Mouse (Mus musculus) layer of hippocampus, adult 18-20 months (tissue): Measurements from ENCODE around the gene Hydin. TPM values are rescaled to one million over a fixed set of nuclear protein-coding genes. Genes with fewer than 3 reads are reported as not detected.
"Not testable (repeated sequence)": the region's sequence is repeated elsewhere in the genome, so short reads cannot be mapped to it uniquely, and the experiment has no call there.

ENCODE experiments used
- DNase-seq, 2 experiments: peaks; one replicate each; pipeline ENCODE4 v3.0.0; 2022; ENCODE audit warnings: low spot score in 2 of 2
- total RNA-seq, 2 experiments: library from RNA; stranded (reverse); gene quantifications; 2 replicates each; pipeline ENCODE4 v1.2.3; 2021

The Hydin gene
- total RNA-seq, 2 experiments from 2014 or later = 0.41 to 0.64 TPM

- no peak for DNase-seq
These were observed 66.6 kb downstream of the Hydin start for GRCm38 (mm10) chr8:110333376-110333775.

GRCm38 (mm10) chr8:110339447-110339846, 72.7 kb downstream of the Hydin start:
- DNase-seq = no peak

GRCm38 (mm10) chr8:110340090-110340703, 73.4 kb downstream of the Hydin start:
- DNase-seq = no peak

GRCm38 (mm10) chr8:110345697-110346394, 79.1 kb downstream of the Hydin start:
- no peak for DNase-seq

GRCm38 (mm10) chr8:110346915-110347314, 80.1 kb downstream of the Hydin start:
- DNase-seq = no peak

GRCm38 (mm10) chr8:110350725-110351124, 83.9 kb downstream of the Hydin start:
- no peak for DNase-seq

- DNase-seq = no peak
These were observed 85.1 kb downstream of the Hydin start for GRCm38 (mm10) chr8:110351909-110352308.

- DNase-seq = no peak
These were observed 96.2 kb downstream of the Hydin start for GRCm38 (mm10) chr8:110362975-110363374.

GRCm38 (mm10) chr8:110372836-110373235, 106.1 kb downstream of the Hydin start:
- DNase-seq = peak; percentile 4 to 24

- DNase-seq = no peak
These were observed 106.9 kb downstream of the Hydin start for GRCm38 (mm10) chr8:110373695-110374094.

GRCm38 (mm10) chr8:110382751-110383150, 116.0 kb downstream of the Hydin start:
- no peak for DNase-seq

GRCm38 (mm10) chr8:110384632-110385031, 117.9 kb downstream of the Hydin start:
- not testable (repeated sequence) for DNase-seq

- no peak for DNase-seq
These were observed 128.9 kb downstream of the Hydin start for GRCm38 (mm10) chr8:110395656-110396055.

GRCm38 (mm10) chr8:110400536-110400935, 133.8 kb downstream of the Hydin start:
- no peak for DNase-seq

GRCm38 (mm10) chr8:110402311-110402710, 135.5 kb downstream of the Hydin start:
- DNase-seq = no peak

- no peak for DNase-seq
These were observed 137.7 kb downstream of the Hydin start for GRCm38 (mm10) chr8:110404516-110404915.

GRCm38 (mm10) chr8:110415121-110415520, 148.3 kb downstream of the Hydin start:
- DNase-seq = no peak

- no peak for DNase-seq
These were observed 150.2 kb downstream of the Hydin start for GRCm38 (mm10) chr8:110416931-110417330.

GRCm38 (mm10) chr8:110417801-110418200, 151.0 kb downstream of the Hydin start:
- no peak for DNase-seq

- DNase-seq = no peak
These were observed 152.9 kb downstream of the Hydin start for GRCm38 (mm10) chr8:110419711-110420110.

- DNase-seq = no peak
These were observed 153.4 kb downstream of the Hydin start for GRCm38 (mm10) chr8:110420221-110420620.

- DNase-seq = no peak
These were observed 157.4 kb downstream of the Hydin start for GRCm38 (mm10) chr8:110424146-110424545.

GRCm38 (mm10) chr8:110431340-110431739, 164.6 kb downstream of the Hydin start:
- no peak for DNase-seq
